Mouse (Mus musculus): ENCODE measurements at regions not wholly inside any gene's neighbourhood (a gene's known extent, or its start where the extent isn't known, plus 50 kb on each side); places are given as distances from the start of the nearest gene placed in this dataset.

GRCm38 (mm10) chr10:72923611-72924010, 175.5 kb upstream of the Pcdh15 start:
- no peak for DNase-seq (ENCODE audit: low spot score in 2 of 2)

DNA sequence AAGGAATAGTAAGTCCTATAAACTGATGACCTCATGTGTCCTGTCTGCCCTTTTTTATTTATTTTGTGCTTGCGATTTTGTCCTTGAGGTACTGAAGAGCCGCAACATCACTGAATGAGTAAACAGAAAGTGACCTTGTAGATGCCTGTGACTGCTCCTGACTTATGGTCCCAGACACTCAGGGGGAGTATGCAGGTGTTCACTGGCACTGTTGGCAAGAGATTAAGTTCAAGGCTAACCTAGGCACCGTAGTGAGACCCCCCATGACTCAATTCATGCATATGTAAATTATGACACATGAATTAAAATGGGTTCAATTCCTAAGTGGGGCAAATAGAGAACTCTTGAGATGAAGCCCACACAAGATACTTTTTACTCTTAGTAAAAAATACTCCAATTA, 142.2 kb upstream of the Pcdh15 start:
- DNase-seq (ENCODE audit: low spot score in 2 of 2) = no peak

- no peak for DNase-seq (ENCODE audit: low spot score in 2 of 2)
Observed at GRCm38 (mm10) chr10:72960051-72960450, 139.1 kb upstream of the Pcdh15 start.

GRCm38 (mm10) chr10:72981359-72981758, 117.8 kb upstream of the Pcdh15 start:
- peak; percentile 2 to 5 for DNase-seq (ENCODE audit: low spot score in 2 of 2)

DNA sequence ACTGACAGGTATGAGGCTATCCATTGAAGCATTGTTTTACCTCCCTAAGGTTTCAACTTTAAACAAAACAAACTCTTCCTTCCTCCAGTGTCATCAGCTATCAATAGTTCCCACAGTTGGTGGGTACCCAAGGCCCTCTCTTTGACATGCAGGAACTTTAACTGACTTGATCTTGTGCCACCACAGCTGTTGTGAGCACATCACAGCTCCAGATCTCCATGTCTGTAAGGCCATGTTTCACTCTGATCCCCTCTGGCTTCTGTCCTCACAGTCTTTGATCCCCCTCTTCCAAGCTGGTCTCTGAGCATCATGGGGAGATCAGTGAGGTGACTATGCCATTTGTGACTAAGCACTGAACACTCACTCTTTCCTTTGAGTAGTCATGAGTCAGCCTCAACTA, 110.8 kb upstream of the Pcdh15 start:
- DNase-seq (ENCODE audit: low spot score in 2 of 2) = no peak

- DNase-seq (ENCODE audit: low spot score in 2 of 2) = no peak
Observed at GRCm38 (mm10) chr10:73010897-73011296, 88.2 kb upstream of the Pcdh15 start.

- peak in 1 of 2 experiments; percentile 25 for DNase-seq (ENCODE audit: low spot score in 2 of 2)
Observed at GRCm38 (mm10) chr10:73011874-73012273, 87.3 kb upstream of the Pcdh15 start.

GRCm38 (mm10) chr10:73037476-73037875, 61.7 kb upstream of the Pcdh15 start:
- no peak for DNase-seq (ENCODE audit: low spot score in 2 of 2)

DNA sequence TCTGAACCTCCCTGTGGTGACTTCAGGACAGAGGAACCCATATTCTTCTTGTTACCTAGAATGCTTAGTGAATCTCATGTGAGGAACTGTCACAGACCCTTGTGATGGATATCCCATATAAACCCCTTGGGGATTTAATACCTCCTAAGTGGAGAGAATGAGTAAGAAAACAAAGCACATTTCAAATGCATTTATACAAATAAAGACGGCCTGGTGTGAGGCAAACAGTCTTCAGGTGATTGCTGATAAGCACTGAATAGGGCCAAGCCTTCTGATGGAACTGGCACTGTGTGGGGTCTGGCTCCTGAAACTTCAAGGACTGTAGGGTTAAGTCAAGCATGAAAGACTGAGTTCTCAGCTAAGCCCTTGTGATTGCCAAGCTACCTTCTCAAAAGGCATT, 59.6 kb upstream of the Pcdh15 start:
- DNase-seq (ENCODE audit: low spot score in 2 of 2) = no peak
